Mouse (Mus musculus) cortical plate, adult 2 months (tissue): ENCODE measurements around the gene Bbc3. TPM values are rescaled to one million over a fixed set of nuclear protein-coding genes. Genes with fewer than 3 reads are reported as not detected.

ENCODE experiments used
- H3K27ac ChIP-seq: fragments of 200-500 bp; 2 replicates; pipeline ENCODE4 v1.5.1; 2012; ENCODE audit warnings: low read length, control low read depth, inconsistent platforms; ENCODE audit not compliant: insufficient read depth
- H3K4me1 ChIP-seq: fragments of 200-500 bp; 2 replicates; pipeline ENCODE4 v1.6.1; 2011; ENCODE audit warnings: low read length; ENCODE audit not compliant: control insufficient read depth, insufficient read depth
- H3K4me3 ChIP-seq: fragments of 200-500 bp; 2 replicates; pipeline ENCODE4 v1.5.1; 2011; ENCODE audit warnings: mild to moderate bottlenecking, low read length, control low read depth; ENCODE audit not compliant: insufficient read depth
- CTCF ChIP-seq: fragments of 200-500 bp; IDR thresholded peaks from 2 replicates; pipeline ENCODE4 v1.5.1; 2011; ENCODE audit warnings: mild to moderate bottlenecking, control low read depth, low read length; ENCODE audit not compliant: insufficient read depth; ENCODE audit errors: extremely low read depth
- POLR2A ChIP-seq: fragments of 200-500 bp; IDR thresholded peaks from 2 replicates; pipeline ENCODE4 v1.6.1; 2011; ENCODE audit warnings: mild to moderate bottlenecking, low read length, control low read depth; ENCODE audit not compliant: insufficient read depth; ENCODE audit errors: extremely low read depth
- polyA plus RNA-seq: library from polyadenylated mRNA; depleted of rRNA; stranded (reverse); fragments of >200 nt; gene quantifications from 2 replicates; pipeline ENCODE4 v1.2.3, GENCODE M21; 2012

Gene Bbc3
- polyA plus RNA-seq, 1 experiment, result 8.1 TPM

- Histone ChIP-seq H3K4me1 (peaks cover 5% of the 10 kb centered on the region; the same call in 1 of the 2 replicates), H3K4me3 (peak overlapping the region; percentile 98), H3K27ac (peak overlapping the region; percentile 38; the same call in 1 of the 2 replicates)
- TF ChIP-seq CTCF (no peak), POLR2A (no peak)
Observed at GRCm38 (mm10) chr7:16308555-16309317, 543 bp downstream of the Bbc3 start.

GRCm38 (mm10) chr7:16309318-16310019 lies 1.3 kb downstream of the Bbc3 start:
- Histone ChIP-seq H3K27ac (peak overlapping the region; percentile 87), H3K4me1 (peaks cover 5% of the 10 kb centered on the region; the same call in 1 of the 2 replicates)

GRCm38 (mm10) chr7:16310020-16310520 lies 1.9 kb downstream of the Bbc3 start:
- Histone ChIP-seq H3K27ac (peak overlapping the region; percentile 87), H3K4me1 (peaks cover 5% of the 10 kb centered on the region; the same call in 1 of the 2 replicates), H3K4me3 (peak overlapping the region; percentile 98)
- TF ChIP-seq CTCF (no peak), POLR2A (no peak)

More at GRCm38 (mm10) chr7:16309318-16310019, 1.3 kb downstream of the Bbc3 start:
- no peak for TF ChIP-seq CTCF
- no peak for TF ChIP-seq POLR2A
- H3K4me3 ChIP-seq, result peak overlapping the region; percentile 98

- TF ChIP-seq CTCF (no peak), POLR2A (no peak)
- Histone ChIP-seq H3K4me3 (peak overlapping the region; percentile 98), H3K27ac (peak overlapping the region; percentile 78), H3K4me1 (peaks cover 5% of the 10 kb centered on the region; the same call in 1 of the 2 replicates)
Observed at GRCm38 (mm10) chr7:16310521-16311452, 2.6 kb downstream of the Bbc3 start.

GRCm38 (mm10) chr7:16311453-16312004 lies 3.3 kb downstream of the Bbc3 start:
- Histone ChIP-seq H3K4me3 (peak overlapping the region; percentile 98), H3K27ac (no peak overlapping the region), H3K4me1 (peaks cover 5% of the 10 kb centered on the region; the same call in 1 of the 2 replicates)
- TF ChIP-seq POLR2A (no peak), CTCF (no peak)

GRCm38 (mm10) chr7:16312011-16312671 lies 3.9 kb downstream of the Bbc3 start:
- TF ChIP-seq POLR2A (no peak), CTCF (no peak)
- H3K27ac ChIP-seq, result no peak overlapping the region
- H3K4me1 ChIP-seq, result peaks cover 5% of the 10 kb centered on the region; the same call in 1 of the 2 replicates
- peak overlapping the region; percentile 98 for H3K4me3 ChIP-seq

GRCm38 (mm10) chr7:16312672-16313311 lies 4.6 kb downstream of the Bbc3 start:
- Histone ChIP-seq H3K4me1 (peaks cover 5% of the 10 kb centered on the region; the same call in 1 of the 2 replicates), H3K27ac (peak overlapping the region; percentile 100; the same call in 1 of the 2 replicates), H3K4me3 (peak overlapping the region; percentile 98; the same call in 1 of the 2 replicates)
- TF ChIP-seq POLR2A (no peak), CTCF (no peak)
